Mouse (Mus musculus): ENCODE measurements at regions not wholly inside any gene's neighbourhood (a gene's known extent, or its start where the extent isn't known, plus 50 kb on each side); places are given as distances from the start of the nearest gene placed in this dataset.

- TF ChIP-seq POLR2A (IDR thresholded peaks at IDR 0.05; ENCODE audit: low read depth, low read length) (no peak), CTCF (conservative IDR thresholded peaks at IDR 0.05; ENCODE audit: insufficient read depth, insufficient read length, low read depth, low read length) (no peak)
Observed at GRCm38 (mm10) chr1:23520113-23520512, 122.5 kb upstream of the Ogfrl1 start.
